Mouse (Mus musculus): Measurements from ENCODE around the gene Phf20.

DNA sequence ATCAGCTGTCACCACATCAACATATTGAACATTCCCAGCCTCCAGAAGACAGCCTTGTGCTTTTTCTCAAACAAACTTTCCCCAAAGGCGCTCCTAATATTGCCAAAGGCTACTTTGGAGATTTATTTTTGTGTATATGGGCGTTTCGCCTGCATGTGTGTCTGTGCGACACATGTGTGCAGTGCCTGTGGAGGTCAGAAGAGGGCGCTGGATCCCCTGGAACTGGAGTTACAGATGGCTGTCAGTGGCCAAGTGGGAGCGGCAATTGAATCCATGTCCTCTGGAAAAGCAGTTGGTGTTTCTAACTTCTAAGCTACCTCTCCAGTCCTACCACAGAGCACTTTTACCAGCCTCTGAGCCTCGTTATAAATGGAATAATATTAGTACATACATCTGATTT lies 155.0 kb downstream of the Phf20 start:
- TF ChIP-seq POLR2A (IDR thresholded peaks at IDR 0.05; ENCODE audit: insufficient read length, low read depth) (no peak), E2F4 (IDR thresholded peaks at IDR 0.05; ENCODE audit: insufficient read depth) (no peak), MYOD1 (IDR thresholded peaks at IDR 0.05; ENCODE audit: control insufficient read depth in 1 of 3, insufficient read length in 2 of 3, low read depth in 2 of 3) (no peak), TCF3 (IDR thresholded peaks at IDR 0.05; ENCODE audit: insufficient read length, low read depth) (no peak), MAX (IDR thresholded peaks at IDR 0.05; ENCODE audit: low read depth) (no peak), POLR2AphosphoS2 (IDR thresholded peaks at IDR 0.05; ENCODE audit: insufficient read length, low read depth) (no peak), USF1 (IDR thresholded peaks at IDR 0.05; ENCODE audit: low read depth) (no peak), MYOG (IDR thresholded peaks at IDR 0.05; ENCODE audit: control insufficient read depth in 1 of 3, insufficient read depth in 1 of 3, insufficient read length in 2 of 3, low read depth in 2 of 3) (no peak), TCF12 (IDR thresholded peaks at IDR 0.05; ENCODE audit: insufficient read depth, poor library complexity, severe bottlenecking) (no peak), CEBPB (IDR thresholded peaks at IDR 0.05; ENCODE audit: insufficient read depth, poor library complexity, severe bottlenecking) (no peak), REST (IDR thresholded peaks at IDR 0.05; ENCODE audit: insufficient read depth, insufficient read length) (no peak), SRF (IDR thresholded peaks at IDR 0.05; ENCODE audit: control insufficient read depth, insufficient read length, low read depth) (no peak)
